Mouse (Mus musculus) midbrain, embryonic 14.5 days (tissue): ENCODE data around the gene Tbx1. TPM values are rescaled to one million over a fixed set of nuclear protein-coding genes. Genes with fewer than 3 reads are reported as not detected.

Experiments used
- ATAC-seq: fragments of 200-750 bp; cut with Nextera tagmentation; 2 replicates; pipeline ENCODE4 v1.8.0; 2017; ENCODE audit warnings: moderate number of reproducible peaks, moderate library complexity; ENCODE audit not compliant: low FRiP score, low TSS enrichment
- DNase-seq: peaks from one replicate; pipeline ENCODE4 v3.0.0-alpha.2; 2015
- H3K27ac ChIP-seq: fragments of 300-500 bp; sonication (generic); replicated peaks from 2 replicates; pipeline ENCODE4 v1.5.1; 2014; ENCODE audit warnings: mild to moderate bottlenecking, low read depth, low read length, moderate library complexity
- H3K27me3 ChIP-seq: fragments of 300-500 bp; sonication (generic); 2 replicates; pipeline ENCODE4 v1.6.1; 2014; ENCODE audit warnings: low read length, control low read depth, mixed read lengths; ENCODE audit not compliant: control insufficient read depth, insufficient read depth
- H3K36me3 ChIP-seq: fragments of 300-500 bp; sonication (generic); 2 replicates; pipeline ENCODE4 v1.6.1; 2014; ENCODE audit warnings: low read length, control low read depth; ENCODE audit not compliant: control insufficient read depth, insufficient read depth
- H3K4me1 ChIP-seq: fragments of 300-500 bp; sonication (generic); 2 replicates; pipeline ENCODE4 v1.6.1; 2014; ENCODE audit warnings: mild to moderate bottlenecking, antibody characterized with exemption, low read length, control low read depth; ENCODE audit not compliant: control insufficient read depth, insufficient read depth
- H3K4me2 ChIP-seq: fragments of 300-500 bp; sonication (generic); 2 replicates; pipeline ENCODE4 v1.6.1; 2014; ENCODE audit warnings: mild to moderate bottlenecking, low read length, moderate library complexity
- H3K4me3 ChIP-seq: fragments of 300-500 bp; sonication (generic); replicated peaks from 2 replicates; pipeline ENCODE4 v1.5.1; 2014; ENCODE audit warnings: low read depth, low read length
- H3K9ac ChIP-seq: fragments of 300-500 bp; sonication (generic); replicated peaks from 2 replicates; pipeline ENCODE4 v1.6.1; 2014; ENCODE audit warnings: mild to moderate bottlenecking, low read length, moderate library complexity
- H3K9me3 ChIP-seq: fragments of 300-500 bp; sonication (generic); 2 replicates; pipeline ENCODE4 v1.6.1; 2016; ENCODE audit warnings: low read length, control low read depth, mixed read lengths; ENCODE audit not compliant: control insufficient read depth
- WGBS: fragments of 180-500 bp; shearing (Covaris S2); extraction: QIAGEN DNeasy Blood & Tissue Kit; methylation state at CpG from one replicate; pipeline ENCODE4 v1.1.7; 2014; 5-methylcytosine and 5-hydroxymethylcytosine counted together
- polyA plus RNA-seq: library from polyadenylated mRNA; unstranded; fragments of >200 nt; fragmentation: Nextera tagmentation; extraction: Ambion mirVana; gene quantifications from 2 replicates; pipeline ENCODE4 v1.2.1, GENCODE M21; 2014

Gene Tbx1
- polyA plus RNA-seq = 0.27 and 0.34 TPM in 2 replicates

DNA sequence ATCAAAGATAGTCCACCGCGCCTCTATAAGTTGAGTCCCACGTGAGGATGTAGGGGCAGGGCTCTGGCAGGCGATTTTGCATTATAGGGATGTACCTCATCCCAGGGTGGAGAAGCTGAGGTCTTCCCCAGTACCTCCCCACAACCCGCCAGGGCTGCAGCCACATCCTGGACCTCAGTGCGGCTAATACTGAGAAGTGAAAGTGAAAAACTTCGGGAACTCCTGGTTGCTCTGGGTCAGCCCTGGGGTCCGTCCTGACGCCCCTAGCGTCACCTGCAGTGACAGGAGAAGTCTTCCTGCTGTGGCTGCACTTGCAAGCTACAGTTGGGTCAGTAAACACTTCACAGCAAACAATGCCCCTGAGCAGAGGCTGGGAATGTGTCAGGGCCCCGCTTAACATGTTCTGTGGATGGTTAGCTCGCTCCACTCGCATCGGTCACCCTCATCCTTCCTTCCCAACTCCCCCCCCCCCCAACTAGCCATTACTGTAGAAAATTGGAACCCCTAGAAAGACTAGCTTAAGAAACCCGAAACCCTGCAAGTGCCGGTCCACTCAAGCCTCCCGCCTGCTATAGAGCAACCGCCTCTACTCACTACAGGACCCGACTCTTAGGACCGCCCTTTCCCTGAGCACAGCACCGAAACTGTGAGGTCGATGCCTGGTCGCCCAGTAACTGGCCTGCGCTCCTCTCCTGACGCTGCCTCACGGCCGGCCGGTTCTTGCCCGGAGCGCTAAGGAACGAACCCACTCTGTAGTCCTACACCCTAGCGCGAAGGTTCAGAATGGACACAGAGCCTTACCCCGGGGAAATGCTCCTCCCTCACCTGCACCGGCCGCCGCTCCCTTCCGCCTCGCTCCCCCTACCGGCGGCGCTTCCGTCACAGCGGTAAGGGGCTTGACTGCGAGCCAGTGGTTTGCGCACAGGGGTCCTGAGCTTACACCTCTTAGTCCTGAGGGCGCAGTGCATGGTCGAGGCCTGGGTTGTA lies at the start of gene Tbx1:
Gene Tbx1 (minus strand): TSS at position 868 of the 987 bp plus-strand sequence.
- H3K4me1 ChIP-seq = peaks cover 13% of the 10 kb centered on the region; the same call in 1 of the 2 replicates
- no peak within 1 kb of the TSS for H3K27ac ChIP-seq
- H3K36me3 ChIP-seq = no peaks in the 10 kb centered on the region
- H3K27me3 ChIP-seq = peaks cover 82% of the 10 kb centered on the region
- ATAC-seq (0 out of 2 replicates have a peak, but pooled peaks have one; percentile 22), DNase-seq (peak; percentile 52)
- 1% methylated on average over 48 of the region's 48 CpGs for WGBS
- peak within 1 kb of the TSS; percentile 13; the same call in 1 of the 2 replicates for H3K4me3 ChIP-seq
- H3K4me2 ChIP-seq = peak within 1 kb of the TSS; percentile 36
- no peaks in the 10 kb centered on the region for H3K9me3 ChIP-seq
- no peak within 1 kb of the TSS for H3K9ac ChIP-seq

DNA sequence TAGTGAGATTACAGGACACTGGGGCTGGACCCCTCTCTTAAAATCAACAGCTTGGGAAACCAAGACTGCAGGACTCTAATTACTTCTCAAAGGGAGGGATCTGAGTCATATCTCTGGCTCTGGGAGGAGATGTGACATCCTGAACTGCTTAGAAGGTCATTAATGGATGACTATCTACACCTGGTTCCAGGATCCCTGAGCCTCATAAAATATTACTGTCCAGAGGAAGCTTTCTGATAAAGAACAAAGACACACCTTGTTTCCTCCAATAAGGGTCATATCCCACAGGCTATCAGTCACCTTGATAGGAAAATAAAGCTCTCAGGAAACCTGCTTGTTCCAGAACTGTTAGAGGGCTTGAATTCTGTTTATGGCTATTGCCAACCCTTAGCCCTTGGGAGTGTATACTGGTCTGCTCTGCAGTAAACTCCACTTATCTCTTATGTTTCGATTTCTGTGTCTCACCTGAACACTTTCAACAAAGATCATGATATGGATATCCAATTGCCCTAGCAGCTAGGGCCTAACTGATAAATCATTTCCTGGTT lies 49.0 kb upstream of the Tbx1 start:
- WGBS = 95% methylated on average over 1 of the region's 1 CpGs
- no peaks in the 10 kb centered on the region for H3K4me1 ChIP-seq
- H3K27ac ChIP-seq = no peak overlapping the region
- H3K9ac ChIP-seq = no peak overlapping the region
- no peaks in the 10 kb centered on the region for H3K9me3 ChIP-seq
- no peaks in the 10 kb centered on the region for H3K27me3 ChIP-seq
- DNase-seq (no peak), ATAC-seq (no peak)
- no peaks in the 10 kb centered on the region for H3K36me3 ChIP-seq
- H3K4me2 ChIP-seq = no peak overlapping the region
- no peak overlapping the region for H3K4me3 ChIP-seq

DNA sequence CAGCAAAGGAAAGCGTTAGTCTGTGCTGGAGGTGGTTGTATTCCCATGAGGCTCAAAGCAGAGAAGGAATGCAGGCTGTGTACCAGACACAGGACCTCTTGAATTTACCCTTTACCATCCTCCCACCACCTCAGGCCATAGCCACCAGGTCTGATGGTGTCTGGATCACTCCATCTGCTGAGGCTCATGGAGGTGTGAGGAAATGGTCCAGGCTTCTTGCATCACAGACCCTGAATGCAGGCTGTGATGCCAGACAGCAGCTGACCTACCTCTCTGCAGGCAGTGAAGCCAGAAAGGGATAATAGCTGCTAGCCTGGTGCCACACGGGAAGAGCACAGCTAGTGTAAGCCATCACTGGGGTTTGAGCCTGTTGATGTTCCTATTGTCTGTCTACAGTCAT lies 47.9 kb upstream of the Tbx1 start:
- 43% methylated on average over 2 of the region's 2 CpGs for WGBS
- no peak overlapping the region for H3K27ac ChIP-seq
- no peaks in the 10 kb centered on the region for H3K4me1 ChIP-seq
- no peaks in the 10 kb centered on the region for H3K27me3 ChIP-seq
- no peak overlapping the region for H3K4me3 ChIP-seq
- no peaks in the 10 kb centered on the region for H3K36me3 ChIP-seq
- no peak for DNase-seq
- no peak for ATAC-seq
- H3K9me3 ChIP-seq = no peaks in the 10 kb centered on the region
- no peak overlapping the region for H3K4me2 ChIP-seq
- no peak overlapping the region for H3K9ac ChIP-seq

DNA sequence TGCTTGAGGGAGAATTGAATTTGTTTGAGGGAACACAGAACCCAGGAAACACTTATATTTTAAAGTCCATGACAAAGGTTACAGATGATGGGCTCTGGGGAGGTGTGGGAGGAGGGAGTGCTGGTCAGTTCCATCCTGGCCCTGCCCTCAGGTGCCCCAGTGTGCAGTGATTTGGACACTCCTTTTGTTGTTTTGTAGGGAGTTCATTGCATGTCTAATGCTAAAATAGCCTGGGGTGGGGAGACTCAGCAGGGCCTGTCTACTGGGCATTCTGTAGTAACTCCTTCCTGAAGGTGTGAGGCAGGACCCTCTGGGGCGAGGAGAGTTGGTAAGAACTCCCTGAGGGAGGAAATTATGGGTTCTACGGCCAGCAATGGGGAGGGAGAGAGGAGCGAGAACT lies 46.3 kb upstream of the Tbx1 start:
- Histone ChIP-seq H3K36me3 (no peaks in the 10 kb centered on the region), H3K4me3 (no peak overlapping the region), H3K27me3 (no peaks in the 10 kb centered on the region), H3K9me3 (no peaks in the 10 kb centered on the region), H3K4me2 (no peak overlapping the region), H3K27ac (no peak overlapping the region), H3K9ac (no peak overlapping the region), H3K4me1 (no peaks in the 10 kb centered on the region)
- DNase-seq (no peak), ATAC-seq (no peak)
- WGBS = 54% methylated on average over 3 of the region's 3 CpGs

DNA sequence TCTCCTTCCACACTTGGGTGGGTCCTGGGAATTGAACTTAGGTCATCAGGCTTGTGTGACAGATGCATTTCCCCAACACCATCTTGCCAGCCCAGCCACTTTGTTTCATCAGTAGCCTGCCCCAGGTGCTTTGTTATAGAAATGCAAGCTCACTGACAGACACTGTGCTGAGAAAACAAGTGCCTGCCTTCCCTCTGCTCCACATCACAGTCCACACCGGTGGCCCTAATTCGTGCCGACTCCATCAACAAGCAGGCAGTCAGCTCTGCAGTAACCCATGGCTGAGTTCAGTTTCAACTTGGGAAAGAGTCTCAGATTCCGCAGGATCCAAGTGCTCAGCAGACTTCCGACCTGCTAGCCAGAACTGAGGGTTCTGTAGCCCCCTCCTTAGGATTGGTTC lies 45.9 kb upstream of the Tbx1 start:
- Histone ChIP-seq H3K27ac (no peak overlapping the region), H3K9ac (no peak overlapping the region), H3K4me3 (no peak overlapping the region), H3K9me3 (no peaks in the 10 kb centered on the region), H3K36me3 (no peaks in the 10 kb centered on the region), H3K4me1 (no peaks in the 10 kb centered on the region), H3K27me3 (no peaks in the 10 kb centered on the region), H3K4me2 (no peak overlapping the region)
- WGBS = 80% methylated on average over 5 of the region's 5 CpGs
- DNase-seq (no peak), ATAC-seq (no peak)

DNA sequence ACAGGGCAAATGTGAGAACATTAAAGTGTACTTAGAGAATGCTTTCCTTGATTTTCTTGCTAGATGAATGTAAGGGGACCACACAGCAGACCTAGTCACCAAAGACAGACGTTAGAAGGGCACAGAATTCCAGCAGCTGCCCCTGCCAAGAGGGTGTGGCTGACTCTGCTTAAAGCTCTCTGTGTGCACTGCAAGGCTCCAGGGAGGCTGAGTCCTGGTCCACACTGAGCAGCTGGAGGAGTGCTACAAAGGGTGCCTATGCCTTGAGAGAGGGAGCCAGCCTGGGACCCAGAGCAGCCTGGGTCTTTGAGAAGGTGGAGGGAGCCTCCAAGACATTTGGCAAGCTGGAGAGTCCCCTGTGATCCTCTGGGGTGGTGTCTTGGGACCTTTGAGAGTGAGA lies 42.9 kb upstream of the Tbx1 start:
- Histone ChIP-seq H3K4me3 (no peak overlapping the region), H3K27ac (no peak overlapping the region), H3K36me3 (no peaks in the 10 kb centered on the region), H3K27me3 (no peaks in the 10 kb centered on the region), H3K4me2 (no peak overlapping the region), H3K4me1 (peaks cover 9% of the 10 kb centered on the region), H3K9me3 (no peaks in the 10 kb centered on the region), H3K9ac (no peak overlapping the region)
- DNase-seq (no peak), ATAC-seq (no peak)
- WGBS = 27% methylated on average over 1 of the region's 1 CpGs

DNA sequence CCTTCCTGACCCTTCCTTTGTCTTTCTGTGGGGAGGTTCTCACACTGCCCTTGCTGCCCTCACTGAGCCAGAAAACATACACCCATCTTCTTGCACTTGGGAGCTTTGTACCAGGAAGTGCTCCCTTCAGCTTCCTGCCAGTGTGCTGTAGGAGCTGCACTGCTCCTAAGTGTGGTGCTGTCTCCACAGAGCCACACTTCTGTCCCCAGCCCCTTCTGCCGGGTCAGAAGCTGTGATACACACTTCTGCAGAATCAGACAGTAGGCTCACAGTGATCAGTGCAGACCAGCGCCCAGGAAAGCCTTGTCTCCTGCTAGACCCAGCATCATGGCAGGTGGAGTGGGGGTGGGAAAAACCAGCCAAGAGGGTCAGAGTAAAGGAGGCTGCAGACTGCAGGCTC lies 42.3 kb upstream of the Tbx1 start:
- Histone ChIP-seq H3K36me3 (no peaks in the 10 kb centered on the region), H3K4me1 (peaks cover 14% of the 10 kb centered on the region), H3K9ac (no peak overlapping the region), H3K9me3 (no peaks in the 10 kb centered on the region), H3K27me3 (no peaks in the 10 kb centered on the region), H3K27ac (no peak overlapping the region), H3K4me2 (no peak overlapping the region), H3K4me3 (no peak overlapping the region)
- no peak for DNase-seq
- 64% methylated on average over 2 of the region's 2 CpGs for WGBS
- ATAC-seq = no peak

DNA sequence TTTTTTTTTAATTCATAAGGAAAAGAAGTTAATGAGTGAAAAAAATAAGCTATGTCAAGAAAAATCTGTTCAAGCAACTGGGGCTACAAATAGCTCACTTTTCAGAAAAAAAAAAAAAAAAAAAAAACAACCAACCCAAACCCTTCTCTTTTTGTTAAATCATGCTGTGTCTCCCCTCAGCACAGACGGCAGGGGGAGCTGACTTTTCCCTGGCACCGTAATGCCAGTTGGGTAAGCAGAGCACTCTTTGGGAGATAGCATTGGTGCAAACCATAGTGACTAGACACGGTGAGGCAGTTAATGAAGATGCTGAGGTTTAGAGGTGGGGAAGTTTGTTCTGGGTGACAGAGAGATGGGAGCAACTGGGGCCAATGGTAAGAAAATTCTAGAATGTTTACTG lies 41.6 kb upstream of the Tbx1 start:
- H3K4me2 ChIP-seq = no peak overlapping the region
- no peak overlapping the region for H3K9ac ChIP-seq
- no peaks in the 10 kb centered on the region for H3K36me3 ChIP-seq
- H3K4me1 ChIP-seq = peaks cover 22% of the 10 kb centered on the region
- no peak overlapping the region for H3K27ac ChIP-seq
- ATAC-seq (no peak), DNase-seq (peak; percentile 23)
- 58% methylated on average over 3 of the region's 3 CpGs for WGBS
- peaks cover 7% of the 10 kb centered on the region; the same call in 1 of the 2 replicates for H3K27me3 ChIP-seq
- no peaks in the 10 kb centered on the region for H3K9me3 ChIP-seq
- H3K4me3 ChIP-seq = no peak overlapping the region
